Comparison of ENCODE assay signal across 29 mouse cellular contexts in the genomic region with DNA sequence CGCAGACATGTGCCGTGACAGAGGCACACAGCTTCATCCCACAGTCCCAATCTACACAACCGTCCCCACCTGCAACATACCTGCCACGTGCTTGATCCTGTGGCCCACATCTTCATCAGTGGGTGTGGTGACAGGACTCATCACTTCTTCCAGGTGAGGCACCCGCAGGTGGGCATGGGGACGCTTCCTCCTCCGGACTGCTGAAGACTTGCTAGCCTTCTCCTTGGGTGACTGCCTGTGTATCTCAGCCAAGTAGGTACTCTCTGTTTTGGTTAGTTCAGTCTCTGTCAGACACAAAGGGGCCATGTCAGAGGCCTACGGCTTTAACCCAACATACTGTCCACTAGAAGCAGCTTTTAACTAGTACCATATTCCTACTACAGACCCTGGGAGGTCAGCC. TPM values are rescaled to one million over a fixed set of nuclear protein-coding genes. Genes with fewer than 3 reads are reported as not detected.
"Had no signal": no experiment of that assay in that cellular context is flagged by ENCODE, and none has a peak within 500 bp of the region (broad histone marks: within the 10 kb centered on the region; RNA-seq: fewer than 3 reads in every experiment).

No protein-coding gene starts in this region.

- H3K4me2 ChIP-seq: embryonic facial prominence, embryonic 12.5 days; embryonic facial prominence, embryonic 13.5 days; embryonic facial prominence, embryonic 15.5 days; forebrain, embryonic 12.5 days; forebrain, embryonic 13.5 days; forebrain, embryonic 15.5 days had no signal

- H3K4me1 ChIP-seq: embryonic facial prominence, embryonic 10.5 days; embryonic facial prominence, embryonic 12.5 days; embryonic facial prominence, embryonic 13.5 days; embryonic facial prominence, embryonic 15.5 days; forebrain, embryonic 10.5 days; forebrain, embryonic 12.5 days; forebrain, embryonic 13.5 days; forebrain, embryonic 15.5 days had no signal

- H3K9ac ChIP-seq: embryonic facial prominence, embryonic 12.5 days; embryonic facial prominence, embryonic 13.5 days; embryonic facial prominence, embryonic 15.5 days; forebrain, embryonic 12.5 days; forebrain, embryonic 13.5 days; forebrain, embryonic 15.5 days; forebrain, postnatal 0 days had no signal

- DNase-seq: cerebellum, adult 2 months; cerebellum, adult 8-10 months; cerebellum, adult 9-10 months; cerebellum, adult 9-11 months; cerebellum, postnatal 10 days; cerebellum, postnatal 14 days; cerebellum, postnatal 25 days; cerebellum, postnatal 36 days; embryo, embryonic 11 days; forebrain, postnatal 0 days; gastrocnemius, adult 2 months; gastrocnemius, postnatal 10 days; gastrocnemius, postnatal 14 days; gastrocnemius, postnatal 25 days; gastrocnemius, postnatal 36 days; heart, adult 18-20 months; heart, adult 2 months had no signal

- H3K9me3 ChIP-seq: embryonic facial prominence, embryonic 10.5 days; embryonic facial prominence, embryonic 12.5 days; embryonic facial prominence, embryonic 13.5 days; embryonic facial prominence, embryonic 15.5 days; forebrain, embryonic 10.5 days; forebrain, embryonic 12.5 days; forebrain, embryonic 13.5 days; forebrain, embryonic 15.5 days had no signal

- ATAC-seq: forebrain, embryonic 13.5 days; forebrain, embryonic 14.5 days; forebrain, embryonic 15.5 days; forebrain, embryonic 16.5 days; forebrain, postnatal 0 days had no signal

- H3K4me3 ChIP-seq: embryonic facial prominence, embryonic 10.5 days; embryonic facial prominence, embryonic 12.5 days; embryonic facial prominence, embryonic 13.5 days; embryonic facial prominence, embryonic 15.5 days; erythroblast, embryonic 14.5 days; forebrain, embryonic 10.5 days; forebrain, embryonic 12.5 days; forebrain, embryonic 13.5 days; forebrain, embryonic 15.5 days; gastrocnemius, adult 2 months; heart, adult 2 months had no signal

- H3K27ac ChIP-seq: embryonic facial prominence, embryonic 10.5 days; embryonic facial prominence, embryonic 12.5 days; embryonic facial prominence, embryonic 13.5 days; embryonic facial prominence, embryonic 15.5 days; forebrain, embryonic 10.5 days; forebrain, embryonic 12.5 days; forebrain, embryonic 13.5 days; forebrain, embryonic 15.5 days; gastrocnemius, adult 2 months; heart, adult 2 months had no signal

- H3K27me3 ChIP-seq: embryonic facial prominence, embryonic 12.5 days; embryonic facial prominence, embryonic 13.5 days; embryonic facial prominence, embryonic 15.5 days; forebrain, embryonic 12.5 days; forebrain, embryonic 13.5 days; forebrain, embryonic 15.5 days had no signal

RNA-seq across cellular contexts. Expression of a gene that starts 35.2 kb away (rescaled TPM):
- total RNA-seq: granulocyte monocyte progenitor cell, adult 5-6 weeks had no signal
- polyA plus RNA-seq: erythroblast, embryonic 14.5 days had no signal
